Mouse (Mus musculus): ENCODE measurements at regions not wholly inside any gene's neighbourhood (a gene's known extent, or its start where the extent isn't known, plus 50 kb on each side); places are given as distances from the start of the nearest gene placed in this dataset.

DNA sequence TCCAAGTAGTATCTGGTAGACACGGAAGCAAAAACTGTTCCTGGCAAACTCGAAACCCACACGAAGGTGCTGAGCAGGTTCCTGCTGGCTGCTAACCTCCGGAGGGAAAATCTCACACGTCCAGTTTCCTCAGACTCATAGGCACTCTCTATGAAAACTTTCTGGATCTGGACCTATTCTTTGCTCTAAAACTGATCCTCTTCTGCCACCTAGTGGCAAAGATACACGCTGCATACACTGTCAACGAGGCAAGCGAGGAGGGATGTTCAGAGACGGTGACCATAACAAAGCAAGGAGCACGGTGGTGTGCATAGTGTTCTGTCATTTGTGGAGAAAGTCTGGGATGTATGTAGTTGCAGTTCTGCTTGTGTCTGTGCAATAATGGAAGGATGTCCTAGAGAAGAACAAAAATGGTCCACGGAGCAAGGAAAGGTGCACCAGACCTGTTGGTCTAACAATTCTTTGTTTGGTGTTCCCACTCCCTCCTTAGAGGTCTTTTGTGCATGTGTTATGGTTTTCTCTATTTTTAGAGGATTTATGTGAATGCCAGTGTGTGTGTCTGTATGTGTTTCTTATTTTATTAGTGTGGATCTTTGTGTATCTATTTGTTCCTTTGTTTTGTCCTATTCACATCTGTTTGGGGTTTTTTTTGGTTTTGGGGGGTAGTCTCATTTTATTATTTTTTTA is 57.0 kb upstream of the Siglech start:
- peak; percentile 62 for DNase-seq (ENCODE audit: low read depth)
